Mouse (Mus musculus) myocyte (in vitro differentiated cells): ENCODE results near the gene Gm10382.

Source experiments
- MAX ChIP-seq: IDR thresholded peaks from one replicate; pipeline ENCODE4 v1.6.1; 2011; ENCODE audit warnings: low read depth, mild to moderate bottlenecking, control low read depth
- POLR2A ChIP-seq: IDR thresholded peaks from one replicate; pipeline ENCODE4 v1.6.1; 2011; ENCODE audit warnings: low read depth, mild to moderate bottlenecking, control low read depth, moderate library complexity; ENCODE audit not compliant: insufficient read length
- POLR2AphosphoS2 ChIP-seq: IDR thresholded peaks from one replicate; pipeline ENCODE4 v1.6.1; 2011; ENCODE audit warnings: low read depth, control low read depth; ENCODE audit not compliant: insufficient read length
- TCF12 ChIP-seq: IDR thresholded peaks from one replicate; pipeline ENCODE4 v1.6.1; 2011; ENCODE audit warnings: mild to moderate bottlenecking, control low read depth; ENCODE audit not compliant: poor library complexity, insufficient read depth, severe bottlenecking

DNA sequence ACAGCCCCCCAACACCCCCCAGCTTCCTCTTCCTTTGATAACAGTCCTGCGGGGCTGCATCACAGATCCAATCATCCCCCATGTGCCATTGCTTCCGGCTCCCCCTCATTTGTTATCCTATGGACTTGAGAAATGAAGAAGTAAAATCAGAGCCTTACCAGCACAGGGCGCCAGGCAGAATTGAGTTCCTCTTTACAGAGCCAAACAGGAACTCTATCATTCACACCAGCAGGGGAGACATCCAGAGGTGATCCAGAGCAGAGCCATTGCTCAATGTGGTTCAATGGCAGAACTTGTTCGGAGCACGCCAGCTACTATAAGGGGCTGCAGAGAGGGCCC, 30.9 kb upstream of the Gm10382 start:
- TF ChIP-seq POLR2A, result no peak
- no peak for TF ChIP-seq POLR2AphosphoS2
- no peak for TF ChIP-seq TCF12
- TF ChIP-seq MAX, result no peak
